Mouse (Mus musculus) lung, postnatal 14 days (tissue): Measurements from ENCODE around the gene Eif2s2.
"Not testable (repeated sequence)": the region's sequence is repeated elsewhere in the genome, so short reads cannot be mapped to it uniquely, and the experiment has no call there.

Source experiments
- DNase-seq: peaks from one replicate; pipeline ENCODE4 v3.0.0; 2021

Eif2s2 gene

DNA sequence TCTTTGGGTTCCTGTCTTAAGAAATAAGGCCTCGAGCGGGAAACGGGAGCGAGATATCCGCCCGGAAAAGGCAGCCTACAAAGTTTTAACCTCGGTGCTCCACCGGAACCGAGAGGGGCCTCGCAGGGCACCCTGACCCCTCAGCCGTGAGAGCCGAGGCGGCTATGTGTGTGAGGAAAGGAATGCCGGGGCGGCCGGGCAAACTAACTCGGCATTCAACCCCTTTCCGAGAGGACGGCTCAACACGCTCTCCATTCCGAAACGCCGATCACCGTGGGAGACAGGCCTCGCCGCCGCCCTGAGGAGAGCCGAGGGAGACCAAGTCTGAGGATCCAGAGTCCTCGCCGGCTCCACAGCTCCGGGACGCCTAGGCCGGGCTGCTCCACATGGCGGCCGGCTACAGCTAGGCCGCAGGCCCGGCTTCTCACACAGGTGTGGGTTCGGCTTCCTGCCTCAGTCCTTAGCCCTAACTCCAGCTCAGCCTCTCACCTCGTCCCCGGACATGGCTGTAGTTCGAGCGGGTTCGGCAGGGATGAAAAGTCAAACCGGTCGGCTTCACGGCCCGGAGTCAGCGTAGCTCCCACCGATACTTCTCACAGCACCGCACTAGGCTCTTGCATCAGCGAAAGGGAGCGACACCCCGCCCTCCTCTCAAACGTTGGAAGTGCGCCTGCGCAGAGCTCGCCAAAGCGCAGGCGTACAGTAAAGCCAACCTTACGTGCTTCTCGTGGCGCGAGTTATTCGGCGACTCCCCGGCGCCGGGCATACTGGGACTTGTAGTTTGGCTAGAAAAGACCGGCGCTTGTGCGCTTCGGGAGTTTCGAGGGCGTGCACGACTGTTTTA lies at the start of gene Eif2s2:
Gene Eif2s2 (minus strand): TSS at position 735 of the 844 bp plus-strand sequence.
- peak; percentile 95 for DNase-seq

DNA sequence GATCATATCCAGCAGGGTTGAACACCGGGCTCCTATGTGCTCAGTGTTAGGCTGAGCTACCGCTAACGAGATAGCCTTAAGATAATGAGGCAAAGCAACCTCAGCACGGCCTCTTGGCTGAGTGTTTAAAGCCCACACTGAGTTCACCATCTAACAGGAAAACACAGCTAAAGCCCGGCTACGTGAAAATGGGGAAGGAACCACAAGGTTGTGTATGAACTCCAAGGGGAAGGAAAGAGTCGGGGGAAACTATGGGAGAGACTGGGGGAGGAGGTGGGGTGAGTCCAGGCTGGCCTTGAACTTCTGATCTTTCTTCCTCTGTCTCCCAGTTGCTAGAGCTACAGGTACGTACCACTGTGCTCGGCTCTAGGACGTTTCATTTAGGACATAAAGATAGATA lies 49.2 kb upstream of the Eif2s2 start:
- DNase-seq, result no peak

DNA sequence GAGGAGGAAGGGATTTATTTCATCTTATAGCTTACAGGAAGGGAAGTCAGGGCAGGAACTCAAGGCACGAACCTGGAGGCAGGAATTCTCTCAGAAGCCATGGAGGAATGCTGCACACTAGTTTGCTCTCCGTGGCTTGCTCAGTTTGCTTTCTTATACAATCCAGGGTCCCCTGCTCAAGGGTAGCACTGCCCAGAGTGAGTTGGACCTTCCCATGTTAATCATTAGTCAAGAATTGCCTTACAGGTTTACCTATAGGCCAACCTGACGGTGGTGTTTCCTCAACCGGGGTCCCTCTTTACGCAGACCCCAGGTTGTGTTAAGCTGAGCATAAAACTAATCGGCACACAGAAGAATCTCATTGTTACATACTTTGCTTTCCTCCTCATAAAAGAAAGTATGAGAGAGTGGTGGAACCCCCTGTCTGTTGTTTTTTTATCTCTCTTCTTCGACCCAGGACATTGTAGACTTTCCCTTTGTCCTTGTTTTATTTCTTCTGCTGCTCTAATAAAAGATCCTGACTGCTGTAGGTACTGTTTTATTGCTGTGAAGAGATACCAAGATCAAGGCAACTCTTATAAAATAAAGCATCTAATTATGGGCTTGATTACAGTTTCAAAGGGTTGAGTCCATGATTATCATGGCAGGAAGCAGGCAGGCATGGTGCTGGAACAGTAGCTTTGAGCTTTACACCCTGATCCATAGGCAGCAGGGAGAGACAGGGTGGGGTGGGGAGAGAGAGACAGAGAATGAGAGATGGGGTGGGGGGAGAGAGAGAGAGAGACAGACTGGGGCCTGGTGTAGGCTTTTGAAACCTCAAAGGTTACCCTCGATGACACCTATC lies 45.0 kb upstream of the Eif2s2 start:
- no peak for DNase-seq

DNA sequence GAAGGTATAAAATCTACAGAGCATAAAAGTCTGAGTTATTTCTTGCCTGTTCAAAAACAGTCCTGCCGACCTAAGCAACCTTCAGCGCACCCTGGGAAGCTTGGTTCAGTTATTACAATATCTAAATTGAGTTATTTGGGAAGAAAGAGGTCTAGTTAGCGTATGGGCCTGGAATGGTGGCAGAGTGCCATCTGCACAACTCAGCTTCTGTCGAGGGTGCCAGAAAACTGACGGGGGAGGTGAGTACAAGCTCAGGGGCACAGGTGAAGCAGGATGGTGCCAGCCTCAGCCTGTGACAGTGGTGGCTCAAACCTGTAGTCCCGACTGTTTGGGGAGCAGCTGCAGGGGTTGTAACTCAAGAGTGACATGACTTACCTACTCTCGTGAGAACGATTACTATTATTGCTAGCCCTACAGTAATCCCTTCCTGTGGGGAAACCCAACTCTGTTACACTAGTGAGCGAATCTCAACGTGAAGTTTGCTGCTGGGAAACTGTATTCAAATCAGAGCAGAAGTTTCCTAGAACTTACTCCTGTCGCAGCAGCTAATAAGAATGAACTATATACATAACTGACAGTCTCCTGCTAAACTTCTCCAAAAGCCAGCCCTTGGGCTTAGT lies 43.9 kb upstream of the Eif2s2 start:
- no peak for DNase-seq

DNA sequence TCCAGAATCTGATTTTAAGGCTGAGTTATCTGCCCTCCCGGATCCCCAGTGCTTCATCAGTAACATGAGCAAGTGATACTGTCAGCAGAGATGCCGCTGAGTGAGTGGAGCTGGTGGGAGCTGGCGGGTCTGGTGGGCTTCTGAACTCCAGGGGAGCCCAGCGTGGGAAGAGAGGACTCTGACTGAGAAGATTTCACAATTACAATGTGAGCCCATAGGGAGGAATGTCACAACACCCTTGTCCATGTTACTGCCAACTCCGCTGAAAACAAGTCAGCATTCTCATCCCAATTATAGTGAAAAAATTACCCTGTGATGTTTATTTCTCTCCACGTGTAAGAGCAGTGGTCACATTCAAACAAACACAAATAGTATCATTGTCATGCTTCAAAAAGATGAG lies 43.4 kb upstream of the Eif2s2 start:
- no peak for DNase-seq

DNA sequence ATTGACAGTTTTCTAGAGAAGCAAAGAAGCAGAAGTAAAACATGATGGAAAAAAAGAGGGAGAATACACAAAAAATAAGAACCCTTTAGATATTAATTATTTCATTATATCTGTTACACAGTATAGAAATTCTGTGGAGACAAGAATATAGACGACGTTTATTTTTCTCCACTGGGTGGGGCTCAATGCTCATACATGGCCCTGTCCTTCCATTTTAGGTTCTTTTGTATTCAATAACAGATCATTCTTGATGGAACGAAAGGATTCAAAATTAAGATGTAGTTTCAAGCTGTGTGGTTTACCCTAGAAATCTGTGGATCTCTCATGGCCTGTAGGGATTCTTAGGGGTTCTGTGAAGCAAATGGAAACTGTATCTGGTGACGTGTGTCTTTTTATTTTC lies 41.1 kb upstream of the Eif2s2 start:
- no peak for DNase-seq

DNA sequence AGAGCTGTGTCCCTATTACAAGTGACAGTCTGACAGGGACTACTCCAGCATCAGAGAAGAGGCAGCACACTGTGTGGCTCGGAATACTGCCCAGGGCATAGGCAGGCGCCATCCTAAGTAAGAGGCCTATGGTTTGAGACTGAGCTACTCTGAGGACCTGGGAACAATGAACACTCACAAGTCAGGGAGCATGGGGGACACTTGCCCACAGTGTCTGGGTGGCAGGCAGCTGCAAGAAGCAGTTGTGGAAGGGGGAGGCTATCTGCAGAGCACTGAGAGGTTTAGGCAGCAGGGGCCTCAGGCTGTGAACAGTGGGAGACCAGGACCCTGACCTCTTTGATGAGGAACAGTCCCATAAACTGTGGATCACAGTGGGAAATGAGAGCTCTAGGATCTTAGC lies 35.6 kb upstream of the Eif2s2 start:
- DNase-seq, result no peak

DNA sequence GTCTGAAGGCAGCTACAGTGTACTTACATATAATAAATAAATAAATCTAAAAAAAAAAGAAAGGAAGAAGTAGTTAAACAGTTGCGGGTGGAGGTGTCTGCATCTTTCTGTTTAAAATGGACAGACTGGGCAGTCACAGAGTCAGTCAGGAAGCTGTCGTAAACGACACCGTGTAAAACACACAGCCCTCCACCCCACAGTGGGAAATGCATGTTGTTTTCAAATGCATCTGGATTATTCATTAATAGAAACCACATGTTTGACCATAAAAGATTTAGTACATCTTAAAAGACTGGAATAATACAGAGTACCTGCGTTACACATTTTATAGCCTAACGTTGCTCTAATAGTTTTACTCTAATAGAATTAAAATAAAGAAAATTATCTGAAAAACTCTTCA lies 34.1 kb upstream of the Eif2s2 start:
- DNase-seq, result no peak

DNA sequence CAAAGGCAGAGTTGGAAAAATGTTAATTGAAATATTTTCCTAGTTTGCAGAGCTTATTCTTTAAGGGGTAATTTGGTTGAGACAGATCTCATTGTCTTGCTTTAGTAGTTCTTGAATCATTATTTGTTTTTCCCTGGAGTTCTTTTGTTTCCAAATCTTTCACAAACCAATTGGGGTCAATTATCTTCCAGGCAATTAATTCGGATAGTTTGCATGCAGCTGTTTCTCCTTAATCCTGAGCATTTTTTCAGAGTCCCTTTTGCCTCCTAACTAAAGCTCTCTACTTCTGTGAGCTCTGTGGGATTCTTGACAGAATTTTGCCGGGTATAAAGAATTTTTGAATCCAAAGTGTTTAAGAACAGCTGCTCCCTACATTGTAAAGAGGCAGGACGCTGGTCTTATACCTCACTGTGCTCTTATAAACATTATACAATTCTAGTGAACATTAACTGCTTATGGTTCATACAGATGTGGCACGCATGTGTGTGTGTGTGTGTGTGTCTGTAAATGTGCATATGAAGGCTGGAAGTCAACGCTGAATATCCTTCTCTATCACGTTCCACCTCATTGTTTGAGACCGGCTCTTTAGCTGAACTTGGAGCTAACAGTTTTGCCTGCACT lies 32.8 kb upstream of the Eif2s2 start:
- no peak for DNase-seq

DNA sequence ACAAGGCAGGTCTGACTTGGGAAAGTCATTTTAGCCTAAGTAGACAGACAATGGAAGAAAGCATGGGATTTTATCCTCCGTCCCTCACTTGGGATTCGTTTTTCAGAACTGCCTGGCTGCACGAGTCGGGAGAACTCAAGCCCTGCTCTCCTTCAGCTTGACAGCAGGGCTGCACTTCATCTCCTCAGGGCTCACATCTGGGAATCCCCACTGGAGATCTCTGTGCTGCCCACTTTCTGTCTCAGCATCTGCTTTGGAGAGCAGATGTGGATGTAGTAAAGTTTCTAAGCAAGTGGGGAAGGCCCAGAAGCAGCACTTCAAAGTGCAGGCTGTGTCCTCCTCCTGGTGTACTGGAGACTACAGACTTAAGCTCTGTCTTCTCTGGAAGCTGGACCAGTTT lies 29.4 kb upstream of the Eif2s2 start:
- DNase-seq, result not testable (repeated sequence)

DNA sequence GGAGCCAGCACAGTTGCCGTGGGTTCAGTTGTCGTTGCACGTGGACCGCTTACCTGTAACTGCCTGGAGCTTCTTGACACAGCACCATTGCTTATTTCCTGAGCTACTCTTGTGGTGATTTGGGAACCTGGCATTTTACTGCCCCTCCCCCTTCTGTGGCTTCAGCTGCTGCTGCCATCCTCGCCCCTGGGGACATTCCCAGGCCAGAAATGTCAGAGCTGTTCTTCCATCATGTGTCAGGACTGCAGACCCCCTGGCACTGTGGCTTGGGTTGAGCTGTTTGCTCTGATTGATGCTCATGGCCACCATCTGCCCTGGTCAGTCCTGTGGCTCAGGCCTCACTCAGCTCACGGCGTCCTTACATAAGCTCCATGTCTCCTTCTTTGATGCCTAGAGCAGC lies 28.2 kb upstream of the Eif2s2 start:
- DNase-seq, result no peak

DNA sequence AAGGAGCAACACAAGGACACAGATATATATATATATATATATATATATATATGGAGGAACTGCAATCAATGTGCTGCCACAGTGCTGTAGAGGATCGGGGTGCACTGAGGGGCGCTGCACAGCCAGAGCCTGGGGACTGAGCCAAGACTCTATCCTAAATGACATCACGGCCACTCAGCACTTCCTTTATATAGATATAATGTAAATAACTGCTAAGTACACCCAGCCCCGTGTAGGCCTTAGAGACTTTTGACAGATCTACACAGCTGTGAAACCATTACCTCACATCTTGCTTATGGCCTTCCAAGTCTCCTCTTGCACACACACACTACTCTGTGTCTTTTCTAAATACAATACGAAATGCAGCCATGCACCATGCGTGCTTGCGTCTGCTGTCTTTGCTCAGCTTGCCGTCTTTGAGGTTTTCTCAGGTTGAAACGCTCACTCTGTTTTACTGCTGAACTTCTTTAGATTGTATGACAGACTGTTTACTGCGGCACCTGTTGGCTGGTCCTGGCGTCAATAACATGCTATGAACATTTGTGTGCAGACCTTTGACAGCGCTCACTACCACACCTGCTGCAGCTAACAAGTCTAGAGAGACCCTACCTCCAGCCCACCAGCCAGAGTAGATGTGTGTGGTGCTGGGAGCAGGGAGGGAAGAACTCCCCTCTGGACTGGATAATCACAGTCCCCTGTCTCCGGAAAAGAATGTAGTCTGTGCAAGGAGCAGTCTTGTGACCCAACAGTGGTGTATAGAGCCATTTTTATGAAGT lies 25.3 kb upstream of the Eif2s2 start:
- DNase-seq, result no peak

DNA sequence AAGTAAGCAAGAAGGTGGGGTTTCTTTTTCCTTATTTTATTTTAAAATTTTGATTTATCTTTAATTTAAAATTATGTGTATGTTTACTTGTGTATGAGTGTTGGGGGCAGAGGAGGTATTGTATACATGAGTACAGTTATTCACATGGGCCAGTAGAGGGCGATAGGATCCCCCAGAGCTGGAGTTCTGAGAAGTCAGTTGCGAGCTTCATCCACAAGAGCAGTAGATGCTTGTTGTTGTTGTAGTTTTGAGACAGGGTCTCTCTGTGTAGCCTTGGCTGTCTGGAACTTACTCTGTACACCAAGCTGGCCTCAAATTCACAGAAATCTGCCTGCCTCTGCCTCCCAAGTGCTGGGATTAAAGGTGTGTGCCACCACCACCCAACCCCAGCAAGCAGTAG lies 23.8 kb upstream of the Eif2s2 start:
- peak; percentile 32 for DNase-seq

DNA sequence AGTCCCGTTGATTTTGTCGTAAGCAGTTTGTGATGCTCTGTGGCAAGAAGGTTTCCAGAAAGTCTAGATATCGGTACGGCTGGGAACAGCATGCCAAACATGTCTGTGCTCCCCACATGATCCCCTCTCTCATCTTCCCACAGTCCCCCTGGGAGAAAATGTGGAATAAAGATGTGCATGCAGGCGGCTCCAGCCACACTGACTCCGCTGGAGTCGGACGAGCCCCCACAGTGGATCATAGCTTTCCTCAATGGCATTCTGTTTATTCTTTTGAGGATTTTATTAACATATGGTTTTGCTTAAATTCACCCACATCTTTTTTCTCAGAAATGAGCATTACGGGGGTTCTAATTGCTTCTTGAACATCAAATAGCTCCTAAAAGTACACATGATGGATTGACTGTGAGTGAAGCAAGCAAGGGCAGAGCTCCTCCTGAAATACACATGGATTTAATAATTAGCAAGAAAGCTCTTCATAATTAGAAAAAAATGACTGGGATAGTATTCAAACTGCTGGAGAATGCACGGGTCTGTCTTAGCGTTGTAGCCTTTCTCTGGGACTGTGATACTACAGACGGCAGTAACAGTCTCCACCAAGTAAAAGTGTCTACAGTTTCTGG lies 23.3 kb upstream of the Eif2s2 start:
- DNase-seq, result no peak

DNA sequence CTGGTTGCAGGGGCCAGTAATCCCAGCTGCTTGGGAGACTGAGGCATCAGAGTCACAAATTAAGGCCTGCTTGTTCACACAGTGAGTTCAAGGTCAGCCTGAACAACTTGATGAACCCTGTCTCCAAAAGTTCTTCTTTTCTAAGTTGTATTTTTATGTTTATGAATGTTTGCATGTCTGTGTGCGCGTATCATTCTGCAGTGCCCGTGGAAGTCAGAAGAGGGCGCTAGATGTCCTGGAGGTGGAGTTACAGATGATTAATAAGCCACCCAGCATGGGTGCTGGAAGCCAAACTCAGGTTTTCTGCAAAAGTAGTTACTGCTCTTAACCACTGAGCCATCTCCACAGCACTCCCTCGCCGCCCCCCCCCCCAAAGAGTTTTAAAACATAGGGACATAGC lies 17.1 kb upstream of the Eif2s2 start:
- no peak for DNase-seq

DNA sequence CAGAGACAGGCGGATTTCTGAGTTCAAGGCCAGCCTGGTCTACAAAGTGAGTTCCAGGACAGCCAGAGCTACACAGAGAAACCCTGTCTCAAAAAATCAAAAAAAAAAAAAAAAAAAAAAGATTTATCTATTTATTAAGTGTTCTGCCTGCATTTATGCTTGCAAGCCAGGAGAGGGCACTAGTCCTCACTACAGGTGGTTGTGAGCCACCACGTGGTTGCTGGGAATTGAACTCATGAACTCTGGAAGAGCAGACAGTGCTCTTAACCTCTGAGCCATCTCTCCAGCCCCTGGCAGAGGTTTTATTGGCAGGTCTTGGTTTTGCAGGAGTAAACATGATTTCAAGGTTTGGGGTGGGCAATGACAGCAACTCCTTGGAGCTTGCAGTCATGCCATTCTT lies 15.5 kb upstream of the Eif2s2 start:
- not testable (repeated sequence) for DNase-seq

DNA sequence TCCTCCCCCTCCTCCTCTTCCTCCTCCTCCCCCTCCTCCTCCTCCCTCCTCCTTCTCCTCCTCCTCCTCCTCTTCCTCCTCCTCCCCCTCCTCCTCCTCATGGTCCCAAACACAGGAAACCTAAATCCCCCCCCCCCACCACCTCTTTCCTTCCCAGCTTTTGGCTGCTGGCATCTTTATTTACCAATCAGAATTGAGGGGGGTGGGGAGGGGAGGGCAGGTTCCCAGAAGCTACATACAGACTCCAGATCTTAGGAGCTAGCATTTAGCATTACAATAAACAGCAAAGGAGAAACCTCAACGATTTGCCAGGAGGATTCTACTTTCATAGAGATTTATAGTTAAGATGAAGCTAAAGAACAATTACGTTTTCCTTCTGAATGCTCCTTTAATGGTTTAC lies 13.1 kb upstream of the Eif2s2 start:
- DNase-seq, result no peak

DNA sequence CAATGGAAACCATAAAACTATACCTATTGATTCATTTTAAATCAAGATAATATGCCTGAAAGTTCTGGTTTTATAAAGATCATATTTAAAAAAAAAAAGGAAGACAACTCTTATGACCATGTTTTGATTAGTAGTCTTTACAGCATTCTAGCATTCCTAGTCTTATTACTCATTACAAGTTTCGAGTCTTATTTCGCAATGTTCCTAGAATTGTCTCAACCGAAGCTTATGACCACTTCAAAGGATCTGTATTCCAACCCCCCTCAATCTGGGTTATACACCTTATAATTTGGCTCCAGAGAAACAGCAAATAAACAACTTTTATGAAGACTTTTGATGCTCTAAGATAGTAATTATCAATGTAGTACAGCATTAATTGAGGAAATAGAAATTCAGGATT lies 9.4 kb upstream of the Eif2s2 start:
- DNase-seq, result no peak

DNA sequence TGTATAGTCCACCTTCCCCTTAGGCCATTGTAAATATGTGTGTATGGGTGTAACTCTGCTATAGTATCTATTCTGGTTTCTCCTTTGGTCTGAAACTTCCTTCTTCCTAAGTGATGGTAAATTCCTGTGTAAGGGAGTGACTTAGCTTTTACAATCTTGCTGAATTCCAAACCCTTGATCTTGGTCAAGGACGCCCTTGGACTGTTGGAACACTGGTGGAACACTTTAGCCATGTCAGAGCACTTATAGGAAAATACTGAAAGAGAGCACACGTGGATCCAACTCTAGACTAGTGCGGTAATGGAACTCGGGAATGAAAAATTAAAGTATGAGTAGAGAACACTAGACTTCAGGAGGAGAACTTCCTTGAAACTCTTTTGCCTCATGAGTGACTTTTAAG lies 6.7 kb upstream of the Eif2s2 start:
- not testable (repeated sequence) for DNase-seq

DNA sequence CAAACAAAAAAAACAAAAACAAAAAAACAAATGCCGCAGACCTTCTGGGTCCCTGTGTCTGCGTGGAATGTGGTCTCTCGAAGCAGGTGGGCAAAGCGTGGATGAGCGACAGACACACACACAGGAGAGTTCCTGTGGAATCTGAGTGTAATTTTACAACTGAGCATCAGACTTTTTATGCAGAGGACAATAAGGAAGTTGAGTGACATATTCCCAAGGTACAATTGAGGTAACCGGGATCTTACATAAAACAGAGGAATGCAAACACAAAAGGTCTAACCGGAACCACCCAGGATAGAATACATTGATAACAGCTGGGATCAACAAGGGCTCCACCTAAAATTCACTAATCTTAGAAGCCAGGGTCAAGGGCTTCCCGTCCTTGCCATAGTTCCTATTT lies 6.3 kb upstream of the Eif2s2 start:
- DNase-seq, result not testable (repeated sequence)

DNA sequence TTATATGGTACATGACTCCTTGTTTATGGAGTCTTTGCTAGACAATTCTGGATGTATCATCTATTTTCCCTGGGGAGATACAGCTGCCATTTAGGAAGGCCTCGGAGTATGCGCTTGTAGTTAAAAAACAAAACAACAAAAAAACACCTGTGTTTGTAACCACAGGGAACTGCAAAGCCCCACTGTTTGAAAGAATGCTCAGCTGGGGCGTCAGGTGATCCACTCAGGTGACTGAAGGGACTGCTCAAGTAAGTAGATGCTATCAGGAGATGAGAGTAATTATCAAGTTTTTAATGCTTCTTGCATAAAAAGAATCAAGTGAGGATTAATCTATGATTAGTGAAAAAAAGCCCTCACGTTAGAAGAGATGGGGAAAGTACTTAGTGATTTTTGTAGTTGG lies 813 bp upstream of the Eif2s2 start:
- DNase-seq, result no peak

DNA sequence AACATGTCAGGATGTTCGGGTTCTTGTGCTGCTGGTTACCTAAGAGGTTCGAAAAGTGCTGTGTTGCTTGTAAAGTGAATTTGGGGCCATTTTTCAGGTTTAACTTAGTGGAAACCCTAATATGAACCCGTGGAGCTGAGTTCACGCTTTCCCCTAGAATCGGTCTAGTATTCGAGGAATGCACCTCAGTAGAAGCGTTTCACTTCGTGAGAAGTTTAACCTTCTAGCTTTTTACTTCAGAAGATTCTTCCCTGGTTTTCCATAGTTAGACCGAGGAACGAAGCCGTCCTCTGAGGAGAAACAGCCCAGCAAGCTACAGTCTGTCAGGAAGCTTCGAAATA lies 280 bp upstream of the Eif2s2 start:
- DNase-seq, result no peak
